Mouse (Mus musculus) kidney, postnatal 4 days (tissue): Measurements from ENCODE around the gene Itga11.
"Not testable (repeated sequence)": the region's sequence is repeated elsewhere in the genome, so short reads cannot be mapped to it uniquely, and the experiment has no call there.

ENCODE experiments used
- DNase-seq, 2 experiments: peaks; one replicate each; pipeline ENCODE4 v3.0.0; 2021; ENCODE audit warnings: mixed read lengths in 2 of 2

The Itga11 gene

DNA sequence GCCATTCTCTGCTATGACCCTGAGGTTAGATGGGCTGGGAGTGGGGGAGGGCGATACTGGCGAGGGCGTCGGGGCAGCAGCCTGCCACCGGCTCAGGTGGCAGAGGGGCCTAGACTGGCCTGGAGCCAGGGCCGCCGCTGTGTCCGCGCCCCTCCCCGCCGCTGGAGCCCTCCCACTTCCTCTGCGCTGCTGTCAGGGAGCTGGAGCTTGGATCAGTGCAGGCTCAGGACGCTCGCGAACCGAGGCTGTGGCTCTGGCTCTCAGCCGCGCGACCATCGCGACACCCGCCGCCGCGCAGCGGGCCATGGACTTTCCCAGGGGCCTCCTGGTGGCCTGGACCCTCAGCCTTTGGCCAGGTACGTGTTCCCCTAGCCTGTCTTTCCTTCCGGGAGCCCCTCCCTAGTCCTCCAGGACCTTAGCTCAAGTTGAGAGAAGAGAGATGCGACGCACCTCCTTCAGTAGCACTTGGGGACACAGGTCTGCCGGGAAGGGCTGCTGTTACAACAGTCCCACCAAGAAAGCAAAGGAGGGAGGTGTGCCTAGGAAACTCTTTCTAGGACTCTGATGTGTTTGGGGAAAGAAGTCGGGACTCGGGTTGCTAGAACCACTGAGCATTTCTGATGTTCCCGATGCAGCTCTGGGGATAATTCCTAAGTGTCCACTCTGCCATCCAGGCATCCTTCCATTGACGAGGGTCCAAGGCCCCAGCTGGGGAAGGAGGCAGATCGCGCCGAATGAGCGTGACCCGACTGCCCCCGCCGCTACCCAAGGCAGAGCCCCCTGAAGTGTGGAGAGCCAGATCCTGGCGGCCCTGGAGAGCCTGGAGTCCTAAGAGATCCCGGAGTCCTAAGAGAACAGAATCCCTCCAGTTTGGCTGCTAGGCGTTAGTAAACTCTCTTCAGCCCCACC lies at the start of gene Itga11:
Gene Itga11, plus strand, starts transcription at position 186 of the 909 bp plus-strand sequence.
- peak; percentile 67 to 75 for DNase-seq

DNA sequence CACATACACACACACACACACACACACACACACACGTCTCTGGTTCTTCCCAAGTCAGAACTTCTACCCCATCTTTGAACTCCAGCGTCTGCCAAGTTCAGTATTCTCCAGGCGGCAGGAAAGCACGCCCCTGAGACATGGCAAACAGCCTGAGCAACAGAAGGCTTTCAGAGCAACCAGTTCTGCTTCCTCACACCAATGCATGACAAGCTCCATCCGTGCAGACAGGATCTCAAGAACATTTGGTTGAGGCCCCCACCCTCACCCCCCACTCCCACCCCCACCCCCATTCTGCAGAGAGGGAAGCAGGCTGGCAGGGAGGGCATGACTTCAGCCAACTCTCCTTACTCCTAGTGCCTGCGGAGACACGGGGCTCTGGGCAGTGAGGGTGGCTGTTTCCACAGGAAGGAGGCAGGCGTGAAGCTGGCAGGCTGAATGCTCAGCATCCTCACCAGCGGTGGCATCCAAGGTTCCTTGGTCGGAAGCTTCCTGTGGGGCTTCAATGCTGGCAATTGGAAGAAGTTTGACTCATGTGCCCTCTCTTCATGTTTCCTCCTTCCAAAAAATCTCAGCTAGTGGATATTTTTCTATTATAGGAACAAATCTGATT lies 46.9 kb upstream of the Itga11 start:
- DNase-seq = no peak

DNA sequence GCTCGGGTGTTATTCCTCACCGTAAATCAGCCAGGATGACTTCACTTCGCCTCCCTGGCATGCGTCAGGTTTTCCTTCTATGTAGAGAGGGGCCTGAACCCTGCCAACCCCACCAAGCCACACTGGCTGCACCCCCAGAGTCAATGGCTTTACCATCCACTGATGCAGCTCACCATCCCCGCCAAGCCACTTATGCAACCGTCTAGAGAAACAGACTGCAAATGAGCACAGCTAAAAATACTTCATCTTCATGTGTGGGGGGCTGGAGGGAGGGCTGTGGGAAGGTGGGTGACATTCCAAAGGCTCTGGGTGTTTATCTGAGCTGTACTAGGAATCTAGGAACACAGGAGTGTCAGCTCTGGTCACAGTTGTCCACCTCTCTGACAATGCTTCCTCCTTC lies 45.2 kb upstream of the Itga11 start:
- peak in 1 of 2 experiments; percentile 12 for DNase-seq

DNA sequence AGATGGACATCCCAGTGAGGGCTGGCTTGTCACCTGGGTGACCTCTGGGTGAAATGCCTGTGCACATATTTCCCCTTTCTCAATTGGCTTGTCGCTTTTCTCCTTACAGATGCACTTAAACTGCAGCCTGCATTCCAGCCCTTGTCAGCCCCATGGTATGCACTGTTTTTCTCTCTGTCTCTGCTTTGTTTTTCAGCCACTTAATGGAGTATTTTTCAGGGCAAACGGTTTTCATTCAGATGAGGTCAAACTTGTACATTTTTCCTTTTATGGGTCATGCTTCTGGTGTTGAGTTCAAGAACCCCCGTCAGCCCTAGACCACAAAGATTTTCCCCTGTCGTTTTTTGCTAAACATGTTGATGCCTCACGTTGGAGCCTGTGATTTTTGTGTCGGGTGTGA lies 39.6 kb upstream of the Itga11 start:
- DNase-seq = no peak

DNA sequence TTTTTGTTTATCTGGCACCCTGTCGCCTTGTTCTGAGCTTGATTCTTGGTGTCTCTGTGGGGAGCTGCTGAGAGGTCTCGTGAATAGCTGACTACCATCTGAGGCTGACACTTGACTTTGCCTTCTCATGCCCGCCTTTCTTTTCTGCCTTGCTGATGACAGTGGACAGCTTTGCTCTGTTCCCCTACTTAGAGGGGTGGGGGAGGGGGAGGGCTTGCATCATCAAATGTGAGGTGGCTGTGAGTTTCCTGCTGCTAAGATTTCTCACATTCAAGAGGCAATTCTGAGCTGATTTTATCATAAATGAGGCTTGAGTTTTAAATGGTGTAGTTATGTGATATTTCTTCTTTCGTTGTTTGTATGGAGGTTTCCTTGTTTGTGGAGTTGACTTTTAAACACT lies 37.9 kb upstream of the Itga11 start:
- no peak for DNase-seq

DNA sequence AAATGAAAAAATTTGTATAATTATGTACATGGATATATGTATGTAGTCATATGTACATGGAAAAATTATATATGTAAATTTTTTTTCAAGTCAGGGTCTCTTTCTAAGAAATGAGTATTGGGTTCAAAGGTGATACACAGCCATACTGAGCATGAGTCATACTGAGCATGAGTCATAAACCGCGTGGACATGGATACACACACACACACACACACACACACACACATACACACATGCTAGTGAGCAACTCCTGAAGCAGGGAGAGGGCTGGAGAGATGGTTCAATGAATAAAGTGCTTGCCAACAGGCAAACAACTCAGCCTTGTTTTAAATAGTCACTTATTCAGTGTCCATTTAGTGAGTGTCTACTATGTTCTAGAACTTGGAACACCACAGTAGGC lies 37.4 kb upstream of the Itga11 start:
- no peak for DNase-seq

DNA sequence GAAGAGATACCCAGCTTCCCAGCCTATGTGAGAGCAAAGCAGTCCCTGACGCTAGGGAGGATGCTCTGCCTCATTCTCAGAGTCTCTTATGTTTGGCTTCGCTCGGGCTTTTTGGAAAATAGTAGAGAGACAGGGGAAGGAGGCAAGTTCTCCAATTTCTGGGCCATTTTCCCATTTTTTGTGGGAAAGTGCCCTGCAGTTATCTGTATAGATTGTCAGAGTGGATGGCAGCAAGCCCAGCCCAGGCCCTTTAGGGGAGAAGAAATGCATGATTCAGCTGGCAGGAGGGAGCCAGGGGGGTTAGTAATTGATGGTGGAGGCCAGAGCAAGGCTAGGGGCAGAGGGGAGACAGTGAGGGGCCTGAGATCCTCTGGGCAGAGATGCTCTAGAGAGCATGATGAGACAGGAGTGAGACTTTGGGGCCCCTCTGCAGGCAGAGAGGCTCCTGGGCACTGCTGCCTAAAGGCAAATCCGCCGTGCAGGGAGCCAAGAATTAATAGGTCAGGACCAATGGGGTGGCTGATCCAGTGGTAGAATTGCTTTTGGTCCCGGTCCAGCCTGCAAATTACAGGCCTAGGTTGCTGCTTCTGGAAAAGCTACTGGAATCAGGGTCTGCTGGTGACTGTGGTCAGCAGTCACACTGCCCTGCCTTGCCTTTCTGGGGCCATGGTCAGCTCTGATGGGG lies 31.8 kb upstream of the Itga11 start:
- DNase-seq = no peak

DNA sequence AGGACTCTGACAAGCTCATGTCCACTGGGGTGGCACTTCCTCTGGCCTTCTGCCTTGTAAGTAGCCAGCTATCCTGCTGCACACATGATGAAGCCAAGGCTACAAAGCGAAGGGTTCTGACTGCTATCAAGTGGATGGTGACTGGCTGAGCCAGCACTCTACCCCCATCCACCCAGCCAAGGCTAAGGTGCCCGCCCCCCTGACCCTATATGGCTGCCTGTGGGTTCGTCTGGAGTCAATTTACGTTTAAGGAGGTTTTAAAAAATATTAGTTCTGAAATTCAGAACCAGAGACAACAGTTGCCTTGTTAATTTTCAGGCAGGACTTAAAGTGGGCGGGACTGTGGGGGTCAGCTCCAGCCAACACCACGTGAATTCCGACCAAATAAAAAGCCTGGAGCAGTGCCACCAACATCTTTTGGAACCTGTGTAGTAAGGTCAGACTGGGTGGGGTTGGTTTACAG lies 30.9 kb upstream of the Itga11 start:
- no peak for DNase-seq

DNA sequence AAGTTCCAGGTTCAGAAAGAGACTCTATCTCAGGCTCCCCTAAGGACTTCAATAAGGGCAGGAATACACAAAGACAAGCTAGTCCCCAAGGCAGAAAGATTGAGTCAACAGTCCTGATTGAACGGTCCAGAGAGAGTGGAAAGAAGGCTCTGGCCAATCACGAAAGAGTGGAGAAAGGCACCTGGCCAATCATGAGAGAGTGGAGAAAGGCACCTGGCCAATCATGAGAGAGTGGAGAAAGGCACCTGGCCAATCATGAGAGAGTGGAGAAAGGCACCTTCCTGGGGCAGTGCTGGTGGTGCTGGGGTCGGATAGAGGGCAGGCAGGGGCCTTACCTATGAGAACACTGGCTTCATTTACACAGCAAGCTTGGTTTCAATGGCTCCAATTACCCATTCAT lies 28.2 kb upstream of the Itga11 start:
- DNase-seq = no peak

DNA sequence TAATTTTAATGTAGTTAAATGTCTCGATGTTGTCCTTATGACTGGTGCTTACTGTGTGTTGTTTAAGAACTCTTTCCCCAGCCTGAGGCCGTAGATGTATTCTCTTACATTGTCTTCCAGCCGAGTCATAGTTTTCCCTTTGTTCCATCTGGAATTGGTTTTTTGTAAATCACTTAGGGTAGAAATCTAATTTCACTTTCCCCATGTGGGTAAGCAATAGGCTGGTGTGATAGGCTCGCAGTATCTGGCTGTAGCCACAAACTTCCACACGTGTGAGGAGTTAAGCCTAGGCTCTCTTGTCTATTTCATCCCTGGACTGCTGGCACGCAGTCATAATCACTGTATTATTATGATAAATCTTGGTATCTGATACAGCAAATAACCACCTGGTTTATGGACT lies 26.9 kb upstream of the Itga11 start:
- no peak for DNase-seq

DNA sequence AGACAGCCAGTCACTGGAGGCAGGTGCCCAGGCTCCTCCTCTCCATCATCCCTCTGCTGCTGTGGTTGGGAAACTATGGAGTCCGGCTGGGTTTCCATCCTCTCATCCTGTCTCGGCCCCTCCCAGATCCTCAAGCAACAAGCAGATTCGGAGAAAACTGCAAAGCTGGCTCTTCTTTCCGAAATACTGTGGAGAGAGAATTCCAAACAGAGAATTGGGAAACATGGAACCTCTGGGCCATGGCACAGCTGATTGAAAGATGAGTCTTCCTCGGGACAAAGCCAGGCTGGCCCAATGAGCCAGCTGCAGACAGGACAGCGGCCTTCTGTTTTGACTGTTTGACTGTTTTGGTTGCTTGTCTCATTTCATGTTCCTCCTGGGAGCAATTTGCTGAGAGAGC lies 23.3 kb upstream of the Itga11 start:
- peak in 1 of 2 experiments; percentile 24 for DNase-seq

DNA sequence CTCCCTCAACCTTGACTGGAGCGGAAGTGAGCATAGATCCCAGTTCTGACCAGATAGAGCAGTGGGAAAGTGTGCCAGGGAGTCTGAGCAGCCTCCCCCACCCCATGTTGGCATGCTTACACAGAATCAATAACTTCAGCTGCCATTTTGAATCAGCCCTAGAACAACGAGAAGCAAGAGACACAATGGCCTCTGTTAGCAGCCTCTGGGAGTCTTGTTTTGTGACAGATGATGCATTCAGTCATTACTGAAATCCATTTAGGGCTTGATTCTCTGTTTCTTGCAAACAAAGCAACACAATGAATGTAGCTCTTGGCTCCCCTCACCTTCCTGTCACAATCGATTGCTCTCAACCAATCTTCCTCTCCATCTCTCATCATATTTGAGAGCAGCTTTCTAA lies 19.6 kb upstream of the Itga11 start:
- DNase-seq = no peak

DNA sequence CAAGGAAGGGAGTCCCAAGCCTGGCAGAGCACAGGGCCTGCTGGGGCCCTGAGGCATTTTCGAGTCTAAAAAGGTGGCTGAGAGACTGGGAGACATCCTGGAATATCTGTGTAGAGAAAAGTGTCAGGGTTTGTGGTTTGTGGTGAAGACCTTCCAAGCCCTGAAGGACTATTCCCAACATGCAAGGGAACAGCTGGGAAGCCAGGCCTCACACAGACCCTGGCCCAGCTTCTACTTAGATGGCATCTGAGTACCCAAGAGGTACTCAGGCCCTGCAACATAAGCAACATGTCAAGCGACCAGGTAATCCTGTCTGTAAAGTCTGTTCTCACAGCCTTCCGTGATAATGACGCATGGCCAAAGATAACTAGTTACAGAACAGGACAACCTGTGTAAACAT lies 18.6 kb upstream of the Itga11 start:
- DNase-seq = no peak

DNA sequence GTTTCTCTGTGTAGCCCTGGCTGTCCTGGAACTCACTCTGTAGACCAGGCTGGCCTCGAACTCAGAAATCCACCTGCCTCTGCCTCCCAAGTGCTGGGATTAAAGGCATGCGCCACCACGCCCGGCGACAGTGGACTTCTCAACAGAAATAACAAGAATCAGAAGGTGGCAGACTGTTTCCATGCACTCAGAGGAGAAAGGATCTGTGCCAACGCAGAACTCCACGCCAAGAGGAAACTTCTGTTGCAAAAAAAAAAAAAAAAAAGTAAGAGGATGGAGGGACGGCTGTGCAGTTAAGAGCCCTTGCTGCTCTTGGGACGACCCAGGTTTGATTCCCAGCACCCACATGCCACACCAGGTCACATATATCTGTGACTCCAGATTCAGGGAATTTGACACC lies 16.7 kb upstream of the Itga11 start:
- DNase-seq = not testable (repeated sequence)

DNA sequence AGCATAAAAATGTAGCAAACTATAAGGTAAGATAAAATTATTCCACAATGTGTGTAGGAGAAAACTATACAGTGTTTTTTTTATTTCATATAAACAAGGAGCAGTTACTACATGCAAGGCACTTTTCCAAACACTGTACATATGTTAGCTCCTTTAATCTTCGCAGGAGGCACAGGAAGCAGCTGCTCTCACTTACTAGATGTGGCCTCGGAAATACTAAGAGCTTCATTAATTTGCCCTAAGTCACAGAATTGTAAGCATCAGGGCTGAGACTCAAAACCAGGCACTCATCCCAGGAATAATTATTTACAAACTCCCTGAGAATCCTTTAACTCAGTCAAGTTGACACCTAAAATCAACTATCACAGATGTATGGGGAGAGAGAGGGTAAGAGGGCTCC lies 14.2 kb upstream of the Itga11 start:
- DNase-seq = no peak

DNA sequence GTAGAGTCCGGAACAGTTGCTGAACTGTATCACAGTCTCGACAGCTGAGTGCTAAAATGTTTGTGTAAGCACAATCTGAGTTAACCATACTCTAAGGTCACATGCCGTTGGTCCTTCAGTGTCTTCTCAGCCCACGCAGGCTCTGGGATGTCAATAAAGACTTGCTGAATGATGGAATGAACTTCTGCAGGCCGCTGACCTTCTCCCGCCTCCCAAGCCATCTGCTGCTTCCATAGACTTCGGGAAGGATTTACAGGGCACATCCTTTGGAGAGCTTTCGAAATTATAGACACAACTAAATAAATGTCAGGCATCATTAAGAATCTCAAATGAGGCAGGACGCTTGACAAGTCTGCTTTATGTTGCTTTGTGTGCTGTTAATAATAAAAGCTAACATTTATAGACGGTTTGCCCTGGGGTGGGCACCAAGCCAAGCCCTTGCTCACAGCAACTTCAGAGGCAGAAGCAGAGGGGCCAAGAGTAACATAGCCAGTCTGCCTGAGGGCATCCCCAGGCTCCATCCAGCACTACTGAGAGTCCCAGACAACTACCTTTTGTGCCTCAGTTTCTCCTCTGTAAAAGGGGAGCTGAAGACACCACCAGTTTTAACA lies 13.4 kb upstream of the Itga11 start:
- peak; percentile 45 to 52 for DNase-seq

DNA sequence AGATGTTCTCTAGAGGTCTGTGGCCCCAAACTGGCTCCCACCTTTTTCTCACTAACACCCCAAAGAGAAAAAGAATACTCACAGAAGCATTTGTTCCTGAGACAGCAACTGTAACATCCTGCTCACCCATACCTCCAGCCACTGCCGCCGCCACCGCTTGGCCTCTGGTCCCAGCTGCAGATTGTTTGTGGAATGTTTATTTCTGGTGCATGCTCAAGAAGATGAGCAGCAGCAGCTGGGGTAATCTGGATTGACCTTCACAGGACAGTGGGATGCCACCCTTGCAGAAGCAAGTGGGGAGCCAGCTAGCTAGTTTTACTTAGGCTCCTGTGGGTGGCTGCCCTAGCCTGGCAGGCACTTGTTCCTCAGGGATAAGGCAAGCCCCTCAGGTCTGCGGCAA lies 11.7 kb upstream of the Itga11 start:
- no peak for DNase-seq

DNA sequence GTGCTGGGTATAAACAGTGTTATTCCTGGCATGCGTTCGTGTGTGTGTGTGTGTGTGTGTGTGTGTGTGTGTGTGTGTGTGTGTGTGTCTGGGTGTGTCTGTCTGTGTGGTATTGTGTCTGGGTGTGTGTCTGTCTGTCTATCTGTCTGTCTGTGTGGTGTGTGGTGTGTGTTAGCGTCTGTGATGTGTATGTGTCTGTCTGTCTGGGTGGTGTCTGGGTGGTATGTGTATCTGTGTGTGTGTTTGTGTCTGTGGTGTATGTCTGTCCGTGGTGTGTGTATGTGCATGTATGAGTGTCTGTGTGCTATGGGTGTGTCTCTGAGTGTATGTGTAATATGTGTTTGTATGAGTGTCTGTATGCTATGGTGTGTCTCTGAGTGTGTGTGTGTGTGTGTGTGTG lies 9.1 kb upstream of the Itga11 start:
- no peak for DNase-seq

DNA sequence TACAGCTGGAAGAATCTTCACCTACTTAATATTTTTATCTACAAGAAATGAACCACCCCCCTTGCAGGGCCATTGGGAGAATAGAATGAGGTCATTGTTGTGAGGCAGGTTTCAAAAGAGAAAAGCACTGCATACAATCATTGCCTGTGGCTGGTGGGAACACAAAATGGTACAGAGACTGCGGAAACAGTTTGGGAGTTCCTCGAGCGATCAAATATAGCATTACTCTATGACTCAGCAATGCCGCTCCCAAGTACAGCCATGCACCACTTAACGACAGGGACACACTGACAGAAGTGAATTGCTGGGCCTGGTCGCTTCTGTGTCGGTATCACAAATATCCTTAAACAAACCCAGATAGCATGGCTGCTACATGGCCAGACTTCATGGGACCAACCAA lies 4.4 kb upstream of the Itga11 start:
- no peak for DNase-seq

DNA sequence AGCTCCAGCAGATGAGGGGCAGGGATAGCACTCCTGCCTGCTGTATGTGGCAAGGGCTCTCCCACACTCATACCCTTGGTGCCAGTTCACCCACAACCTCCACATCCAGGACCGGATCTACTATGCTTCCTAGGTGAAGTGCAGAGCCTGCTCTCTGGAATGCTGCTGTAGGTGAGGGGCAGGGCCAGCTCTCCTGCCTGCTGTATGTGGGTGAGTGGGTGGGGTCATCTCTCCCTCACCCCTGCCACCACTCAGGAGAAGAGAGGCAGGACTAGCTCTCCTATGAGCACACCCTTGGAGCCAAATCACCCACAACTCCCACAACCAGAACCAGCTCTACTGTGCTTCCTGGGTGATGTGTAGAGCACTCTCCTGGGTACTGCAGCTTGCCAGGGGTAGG lies 2.5 kb upstream of the Itga11 start:
- DNase-seq = no peak

DNA sequence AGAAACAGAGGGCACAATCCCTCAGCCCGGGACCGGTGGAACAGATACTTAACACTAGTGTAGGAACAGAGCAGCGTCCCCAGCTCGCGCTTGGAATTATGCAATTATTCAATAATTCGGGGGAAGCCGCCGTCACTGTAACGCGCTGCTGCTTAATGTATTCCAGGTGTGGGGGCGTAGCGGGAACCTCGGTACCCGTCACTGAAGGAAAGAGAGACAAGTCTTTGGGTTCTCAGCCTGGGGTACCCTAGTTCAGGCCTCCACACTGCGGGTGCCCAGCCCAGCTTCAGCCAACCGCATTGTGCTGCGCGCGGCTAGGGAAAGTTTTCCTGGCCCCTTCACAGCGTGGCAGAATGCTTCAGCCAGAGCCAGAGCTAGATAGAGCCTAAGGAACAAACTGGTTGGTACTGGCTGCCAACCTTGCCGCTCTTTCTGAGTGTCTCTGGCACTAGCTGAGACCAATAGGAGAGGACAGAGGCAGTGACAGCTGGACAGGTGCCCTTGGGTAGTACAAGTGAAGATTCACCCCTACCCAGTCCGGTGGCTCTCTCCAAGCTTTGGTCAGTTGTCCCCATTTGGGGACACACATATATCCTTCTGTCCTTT lies 1.0 kb downstream of the Itga11 start:
- DNase-seq = peak in 1 of 2 experiments; percentile 13

DNA sequence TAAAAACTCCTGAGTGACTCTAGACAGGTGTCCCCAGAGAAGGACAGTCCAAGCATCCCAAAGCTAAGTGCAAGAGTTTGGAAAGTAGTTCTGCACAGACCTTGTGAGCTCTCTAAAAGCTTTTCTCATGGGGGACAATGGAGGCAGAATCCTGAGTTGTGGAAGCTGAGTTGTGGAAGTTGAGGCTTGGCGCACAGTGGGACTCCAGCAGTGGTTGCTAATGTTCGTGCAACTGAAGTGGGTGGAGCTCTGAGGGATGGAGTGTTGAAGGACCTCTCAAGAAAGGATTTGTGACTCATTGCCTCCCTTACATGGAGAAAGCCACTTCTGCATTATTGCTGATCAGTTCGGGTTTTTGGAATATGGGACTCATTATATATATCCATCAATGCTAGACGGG lies 1.8 kb downstream of the Itga11 start:
- DNase-seq = no peak

DNA sequence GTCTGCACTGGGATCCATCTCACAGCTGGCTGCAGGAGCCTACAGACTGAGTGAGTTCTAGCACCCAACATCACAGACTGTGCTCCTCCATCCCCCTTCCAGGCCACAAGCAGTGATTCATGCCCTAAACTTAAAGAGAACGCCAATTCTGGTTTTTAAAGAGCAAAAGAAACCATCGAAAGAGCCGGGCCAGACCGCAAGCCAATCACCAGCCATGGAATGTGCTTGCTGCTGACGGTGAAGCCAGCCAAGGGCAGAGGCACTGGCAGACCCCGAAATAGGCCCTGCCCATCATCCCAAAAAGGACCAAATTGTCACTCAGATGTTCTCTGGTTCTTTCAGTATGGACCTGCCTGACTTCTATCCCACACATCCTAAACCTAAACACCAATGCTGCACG lies 6.7 kb downstream of the Itga11 start:
- no peak for DNase-seq
